Mouse (Mus musculus) c-Kit-negative CD71-positive TER-119-positive erythroid progenitor cells, embryonic 14.5 days (primary cell): ENCODE measurements around the gene Cdk13.

Source experiments
- DNase-seq: peaks from one replicate; pipeline ENCODE4 v3.0.0-alpha.2; 2013; ENCODE audit warnings: low read depth, low spot score

The Cdk13 gene

DNA sequence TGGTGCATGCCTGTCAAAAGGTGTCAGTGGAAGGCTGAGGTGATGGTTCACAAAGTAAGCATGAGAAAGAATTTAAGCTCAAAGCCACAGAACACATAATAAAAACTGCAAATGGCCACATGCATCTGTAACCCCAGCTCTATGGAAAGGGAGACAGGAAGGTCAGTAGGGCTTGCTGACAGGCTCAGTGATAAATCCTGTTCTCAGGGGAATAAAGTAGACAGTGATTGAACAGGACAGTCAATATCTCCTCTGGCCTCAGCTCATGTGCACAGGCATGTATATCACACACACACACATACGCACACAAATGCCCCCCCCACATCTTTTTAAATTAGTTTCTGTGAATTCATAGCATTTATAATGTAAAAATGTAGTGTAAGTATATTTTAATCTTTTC, 42.5 kb downstream of the Cdk13 start:
- DNase-seq, result no peak

DNA sequence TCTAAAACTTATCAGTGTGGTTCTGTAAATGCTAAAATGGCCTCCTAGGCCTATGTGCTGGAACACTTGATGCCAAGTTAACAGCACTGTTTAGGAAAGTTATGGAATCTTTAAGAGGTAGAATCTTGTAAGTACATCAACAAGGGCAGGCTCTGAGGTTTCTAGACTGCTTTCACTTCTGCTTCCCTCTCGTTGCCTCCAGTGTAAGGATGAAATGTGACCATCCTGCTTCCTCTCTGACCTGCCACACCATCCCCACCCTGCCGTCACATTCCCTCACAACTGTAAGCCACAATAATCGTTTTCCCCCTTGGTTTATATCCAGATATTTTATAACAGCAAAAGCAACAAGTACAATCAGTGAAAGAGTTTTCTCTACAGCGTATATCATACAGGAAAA, 49.9 kb downstream of the Cdk13 start:
- DNase-seq, result no peak

DNA sequence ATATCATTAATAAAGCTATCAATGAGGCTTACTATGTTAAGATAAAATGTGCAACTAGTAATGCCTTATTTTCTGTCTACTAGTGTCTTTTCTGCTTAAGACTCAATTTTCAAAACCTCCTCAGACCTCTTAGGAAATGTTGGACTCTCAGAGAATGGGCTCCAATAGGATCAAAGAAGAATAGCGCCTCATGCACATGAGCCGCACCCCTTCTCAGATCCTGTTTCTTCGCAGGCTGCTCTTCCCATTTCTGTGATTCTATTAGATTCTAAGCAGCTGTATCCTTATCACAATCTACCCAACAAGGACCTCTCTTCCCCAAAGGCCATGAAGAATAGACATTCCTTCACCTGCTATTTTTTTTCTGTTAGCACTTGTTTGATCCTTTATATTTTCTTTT, 76.1 kb downstream of the Cdk13 start:
- DNase-seq, result no peak

DNA sequence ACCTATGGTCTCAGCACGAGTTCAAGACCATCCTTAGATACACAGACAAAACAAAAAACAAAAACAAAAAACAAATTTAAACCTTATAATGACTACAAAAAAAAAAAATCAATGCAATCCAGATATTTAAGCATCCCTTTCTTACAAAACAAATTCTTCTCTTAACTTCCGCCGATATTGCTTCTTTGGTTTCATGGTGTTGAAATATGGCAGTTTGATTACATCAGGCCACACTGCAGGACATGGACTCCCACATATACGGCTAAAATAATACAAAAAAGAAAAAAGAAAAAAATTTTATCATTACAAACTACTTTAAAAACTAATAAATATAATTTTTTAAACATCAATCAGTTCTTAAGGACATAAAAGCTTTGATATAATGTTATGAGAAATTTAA, 77.0 kb downstream of the Cdk13 start:
- no peak for DNase-seq

DNA sequence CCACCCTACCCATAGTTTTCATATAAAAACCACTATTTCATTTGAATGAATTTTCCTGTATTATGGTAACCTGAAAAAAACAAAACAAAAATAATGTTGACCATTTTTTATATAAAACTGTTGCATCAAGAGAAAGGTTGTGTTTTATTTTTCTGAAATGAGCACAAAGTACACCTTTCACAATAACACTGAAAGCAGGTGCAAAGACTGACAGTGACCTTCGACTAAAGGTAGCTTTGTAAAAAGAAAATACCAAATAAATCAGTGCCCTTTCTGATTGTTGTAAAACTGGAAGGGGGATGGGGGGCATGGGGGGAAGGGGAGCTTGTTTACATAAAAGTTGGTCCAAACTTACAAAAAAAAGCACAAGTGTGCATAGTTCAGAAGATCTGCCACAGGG, 87.5 kb downstream of the Cdk13 start:
- DNase-seq, result no peak

DNA sequence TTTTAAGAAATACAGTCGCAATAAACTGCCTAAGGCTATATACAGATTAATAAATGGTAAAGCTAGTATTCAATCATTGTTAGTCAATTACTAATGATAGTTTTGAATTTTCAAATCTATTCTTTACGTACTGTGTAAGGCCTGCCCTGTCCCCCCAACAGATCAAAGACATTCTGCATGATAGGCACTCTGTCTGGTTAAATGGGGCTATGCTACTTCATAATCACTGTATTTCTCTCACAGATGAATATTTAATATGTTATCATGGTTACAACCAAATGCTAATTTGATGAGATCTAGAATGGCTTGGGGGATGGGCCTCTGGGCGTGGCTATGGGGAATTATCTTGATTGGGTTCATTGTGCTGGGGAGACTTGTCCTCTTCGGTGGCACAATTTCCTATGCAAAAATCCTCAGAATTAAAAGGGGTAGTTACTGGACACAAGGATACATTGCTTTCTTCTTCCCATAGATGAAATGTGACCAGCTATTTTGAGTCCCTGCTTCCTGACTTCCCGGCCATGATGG, 96.0 kb downstream of the Cdk13 start:
- no peak for DNase-seq

DNA sequence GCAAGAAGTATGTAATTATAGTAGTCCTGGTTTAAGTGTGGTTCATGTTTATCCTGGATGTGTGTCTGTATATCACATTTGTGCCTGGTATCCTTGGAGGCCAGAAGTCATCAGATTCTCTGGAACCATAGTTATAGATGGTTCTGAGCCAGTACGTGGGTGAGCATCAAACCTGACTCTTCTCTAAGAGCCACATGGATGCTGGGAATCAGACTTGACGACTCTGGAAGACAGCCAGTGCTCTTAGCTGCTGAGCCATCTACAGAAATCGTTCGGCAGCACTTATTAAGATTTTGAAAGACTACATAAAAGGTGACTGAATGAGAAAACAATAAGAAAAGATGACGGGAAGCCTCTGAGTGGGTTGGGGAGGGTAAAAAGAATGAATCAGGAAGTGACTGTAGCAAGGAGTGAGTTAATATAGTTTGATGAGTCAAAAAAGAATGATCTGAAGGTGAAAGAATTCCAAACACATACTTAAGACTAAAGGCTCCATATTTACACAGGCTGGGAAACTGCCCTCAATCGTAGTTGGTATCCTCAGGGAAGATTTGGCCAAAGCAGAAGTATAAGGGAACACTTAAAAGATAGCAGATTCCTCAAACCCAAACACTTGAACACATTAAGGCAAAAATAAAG, 99.6 kb downstream of the Cdk13 start:
- no peak for DNase-seq

DNA sequence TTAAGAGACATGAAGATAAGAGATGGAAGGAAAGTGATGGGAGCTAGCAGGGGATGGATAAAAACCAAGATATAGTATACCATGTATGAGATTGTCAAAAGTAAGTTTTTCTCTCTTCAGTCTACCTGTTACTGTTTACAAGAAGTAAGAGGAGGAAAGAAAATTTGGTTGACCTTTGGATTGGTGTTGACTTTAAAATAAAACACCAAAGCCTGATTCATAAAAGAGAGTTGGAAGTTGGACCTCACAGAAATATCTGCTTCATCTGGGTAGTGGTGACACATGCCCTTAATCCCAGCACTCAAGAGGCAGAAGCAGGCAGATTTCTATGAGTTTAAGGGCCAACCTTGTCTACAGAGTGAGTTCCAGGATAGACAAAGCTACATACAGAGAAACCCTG, 102.6 kb downstream of the Cdk13 start:
- DNase-seq, result no peak

DNA sequence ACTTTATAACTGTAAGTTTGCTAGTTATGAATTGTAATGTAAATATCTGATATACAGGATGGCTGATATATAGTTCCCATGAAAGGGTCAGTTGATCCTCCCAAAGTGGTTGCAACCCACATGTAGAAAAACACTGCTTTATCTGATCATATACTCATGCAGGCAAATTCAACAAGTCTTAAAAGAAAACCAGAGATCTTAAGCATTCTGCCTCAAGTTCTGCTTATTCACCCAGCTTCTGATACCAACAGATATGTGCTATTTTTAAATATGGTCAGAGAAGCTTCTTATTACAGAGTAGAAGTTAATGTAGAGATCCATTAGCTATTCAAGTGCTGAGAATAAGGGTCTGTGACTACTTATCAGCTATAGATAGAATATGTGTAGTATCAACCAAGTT, 103.6 kb downstream of the Cdk13 start:
- no peak for DNase-seq

DNA sequence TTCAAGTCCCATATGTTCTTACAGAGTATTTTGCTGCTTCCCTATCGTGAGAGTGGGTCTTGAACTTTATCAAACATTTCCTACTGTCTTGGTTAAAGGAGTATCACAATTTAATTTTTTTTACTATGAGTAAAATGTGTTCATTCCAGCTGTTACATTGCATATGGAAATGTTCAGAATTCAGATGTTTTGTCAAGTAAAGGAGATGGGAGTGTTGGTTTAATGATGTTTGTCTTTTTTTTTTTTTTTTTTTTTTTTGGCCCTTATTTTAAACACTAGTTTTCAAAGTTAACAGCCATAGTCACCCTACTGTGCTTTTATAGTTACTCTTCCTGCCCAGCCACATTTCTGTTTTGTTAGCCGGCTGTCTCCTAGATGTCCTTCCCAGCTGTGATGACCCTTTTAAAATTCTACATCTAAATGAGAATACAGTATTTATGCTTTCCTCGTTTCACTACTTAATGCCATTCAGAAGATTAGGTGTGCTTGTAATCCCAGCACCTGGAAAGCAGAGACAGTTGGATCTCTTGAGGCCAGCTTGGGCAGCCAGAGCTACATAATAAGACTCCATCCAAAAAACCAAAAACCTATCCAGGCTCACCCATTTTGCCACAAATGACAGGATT, 104.7 kb downstream of the Cdk13 start:
- no peak for DNase-seq

DNA sequence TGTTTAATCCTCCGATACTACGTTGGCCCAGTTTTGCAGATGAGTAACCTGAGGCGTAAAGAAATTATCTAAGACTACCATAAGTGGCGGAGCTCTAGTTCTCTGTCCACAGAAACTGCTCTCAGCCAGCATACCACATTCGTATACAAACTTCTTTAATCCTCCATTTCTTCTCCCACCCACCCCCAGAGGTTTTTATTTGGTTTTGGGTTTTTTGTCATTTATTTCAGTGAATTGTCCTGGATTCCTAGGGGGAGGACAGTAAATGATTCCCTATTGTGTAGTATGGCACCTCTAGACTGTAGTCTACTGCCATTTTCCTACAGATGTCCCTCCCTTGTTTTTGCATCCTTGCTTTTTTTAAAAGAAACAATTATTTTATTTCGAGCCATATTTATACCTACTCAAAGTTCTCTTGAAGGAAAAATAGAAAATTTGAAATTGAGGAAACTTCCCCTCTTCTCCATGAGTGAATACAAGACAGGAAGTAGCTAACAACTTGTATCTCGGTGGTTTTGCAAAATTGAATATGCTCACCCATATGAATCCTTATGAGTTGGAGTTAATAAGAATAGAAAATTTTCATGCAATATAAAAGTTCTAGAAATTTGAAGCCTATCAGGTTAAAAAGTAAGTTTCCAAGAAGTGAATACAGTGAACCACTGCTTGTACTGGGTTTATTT, 108.9 kb downstream of the Cdk13 start:
- peak; percentile 36 for DNase-seq

DNA sequence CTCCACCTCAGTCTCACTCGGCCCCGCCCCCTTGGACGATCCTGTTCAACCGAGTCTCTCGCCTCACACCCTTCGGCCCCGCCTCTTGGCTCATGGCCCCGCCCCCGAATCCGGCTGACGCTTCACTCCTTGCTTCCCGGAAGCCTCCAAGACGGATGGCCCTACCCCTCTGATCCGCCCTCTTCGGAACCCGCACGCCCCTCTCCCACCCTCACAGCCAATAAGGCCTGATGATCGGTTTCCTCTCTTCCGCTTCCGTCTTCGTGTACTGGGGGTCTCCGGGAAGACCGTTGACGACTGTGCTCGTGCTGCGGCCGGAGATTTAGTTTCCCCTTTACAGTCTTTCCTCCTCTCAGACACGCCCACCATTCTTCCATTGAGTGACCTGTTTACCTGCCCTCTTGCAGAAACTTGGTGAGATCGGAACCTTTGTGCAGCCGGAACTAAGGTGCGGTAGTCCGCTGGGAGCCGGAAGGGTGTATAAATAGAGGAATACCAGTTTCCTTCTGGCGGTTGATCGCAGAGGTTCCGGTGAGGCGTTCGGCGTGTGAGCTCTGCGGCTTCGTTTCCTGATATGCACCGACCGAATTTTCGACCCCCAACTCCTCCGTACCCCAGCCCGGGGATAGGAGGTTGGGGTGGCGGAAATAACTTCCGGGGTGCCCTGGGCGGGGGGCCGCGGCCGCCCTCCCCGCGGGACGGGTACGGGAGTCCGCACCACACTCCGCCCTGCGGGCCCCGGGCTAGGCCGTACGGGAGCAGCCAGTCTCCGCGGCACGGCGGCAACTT, 109.8 kb downstream of the Cdk13 start, which contains the start of the genes Mplkip and Sugct:
Gene Mplkip (plus strand): TSS at position 282 of the 789 bp plus-strand sequence.
Gene Sugct (minus strand): TSS at position 643 of the 789 bp plus-strand sequence.
- DNase-seq, result peak; percentile 100

DNA sequence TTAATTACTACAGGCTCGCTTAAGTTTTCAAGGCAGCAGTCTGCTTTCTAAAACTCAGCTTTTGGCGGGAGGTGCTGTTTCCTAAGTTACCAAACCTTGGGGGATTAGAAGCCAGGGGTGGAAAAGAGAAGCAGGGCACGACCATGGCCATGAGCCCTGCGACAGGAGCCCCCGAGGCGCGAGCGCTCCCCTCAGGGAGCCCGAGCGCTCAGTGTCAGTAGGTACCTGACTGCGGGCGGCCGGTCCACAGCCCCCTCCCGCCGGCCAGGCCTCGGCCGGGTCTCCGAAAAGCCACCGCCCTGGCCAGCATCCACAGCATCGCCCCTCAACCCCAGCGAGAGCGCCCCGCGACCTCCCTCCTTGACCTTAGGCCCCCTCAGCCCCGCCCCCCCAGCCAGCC, 110.5 kb downstream of the Cdk13 start:
- peak; percentile 26 for DNase-seq

DNA sequence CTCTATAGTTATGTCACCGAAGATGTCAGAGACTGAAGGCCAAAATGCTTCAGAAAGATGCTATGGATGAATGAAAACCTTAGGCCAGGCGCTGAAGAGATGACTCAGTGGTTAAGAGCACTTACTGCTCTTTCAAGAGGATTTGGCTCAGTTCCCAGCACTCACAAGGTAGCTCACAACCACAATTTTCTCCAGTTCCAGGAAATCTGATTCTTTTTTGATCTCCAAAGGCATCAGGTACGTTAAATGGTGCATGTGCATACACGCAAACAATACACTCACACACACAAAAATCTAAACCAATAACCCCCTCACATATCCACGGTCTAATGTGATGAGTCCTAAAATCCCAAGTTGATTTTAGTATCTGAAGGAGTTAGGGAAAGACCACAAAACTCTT, 111.1 kb downstream of the Cdk13 start:
- peak; percentile 3 for DNase-seq

DNA sequence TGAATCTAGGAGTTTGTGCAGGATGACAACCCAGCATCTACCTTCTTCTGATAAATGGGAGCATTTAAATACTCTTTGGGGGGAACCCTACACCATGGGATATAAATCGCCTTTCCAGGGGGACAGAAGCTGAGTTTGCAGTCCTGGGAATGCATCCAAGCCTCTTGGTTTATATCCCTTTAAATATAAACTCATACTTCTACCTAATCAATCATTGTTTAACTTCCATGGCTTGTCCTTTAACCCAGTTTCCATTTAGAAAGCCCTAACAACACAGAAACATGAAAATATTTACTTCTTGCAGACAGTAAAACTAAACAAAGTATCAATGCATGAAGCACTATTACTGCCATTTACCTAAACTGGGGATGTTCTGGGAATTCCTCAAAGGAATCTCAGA, 113.5 kb downstream of the Cdk13 start:
- no peak for DNase-seq

DNA sequence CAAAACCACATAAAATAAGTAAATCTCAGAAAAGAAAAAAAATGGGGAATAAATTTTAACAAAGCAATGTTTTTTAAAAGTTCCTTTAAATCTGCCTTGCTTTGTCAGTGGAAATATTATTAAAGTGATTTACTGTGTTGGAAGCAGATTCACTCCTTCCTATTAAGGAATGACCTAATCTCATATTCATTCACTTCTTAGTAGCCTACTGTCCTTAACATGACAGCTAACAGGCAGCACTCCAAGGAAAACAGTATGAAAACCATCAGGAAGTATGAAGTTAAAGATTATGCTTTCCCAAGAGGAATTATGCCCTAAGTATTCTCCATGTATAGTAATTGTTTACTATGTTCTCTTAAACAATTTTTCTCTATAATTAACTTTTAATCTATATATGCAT, 114.2 kb downstream of the Cdk13 start:
- DNase-seq, result no peak

DNA sequence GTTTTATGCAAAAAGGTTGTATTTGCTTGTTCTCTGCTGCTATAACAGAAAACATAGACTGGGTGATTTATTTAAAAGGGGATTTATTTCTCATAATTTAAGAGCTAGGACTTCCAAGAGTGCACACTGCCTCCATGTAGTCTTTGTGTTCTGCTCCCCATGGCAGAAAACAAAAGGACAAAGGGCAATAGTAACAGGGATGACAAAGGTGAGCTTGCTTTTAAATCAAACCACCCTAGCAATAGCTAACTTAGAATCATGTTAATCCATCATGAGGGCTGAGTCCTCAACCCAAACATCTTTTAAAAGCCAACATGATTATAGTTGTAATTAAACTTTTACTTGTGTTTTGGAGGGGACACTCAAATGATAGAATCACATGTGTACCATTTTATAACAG, 115.4 kb downstream of the Cdk13 start:
- DNase-seq, result no peak

DNA sequence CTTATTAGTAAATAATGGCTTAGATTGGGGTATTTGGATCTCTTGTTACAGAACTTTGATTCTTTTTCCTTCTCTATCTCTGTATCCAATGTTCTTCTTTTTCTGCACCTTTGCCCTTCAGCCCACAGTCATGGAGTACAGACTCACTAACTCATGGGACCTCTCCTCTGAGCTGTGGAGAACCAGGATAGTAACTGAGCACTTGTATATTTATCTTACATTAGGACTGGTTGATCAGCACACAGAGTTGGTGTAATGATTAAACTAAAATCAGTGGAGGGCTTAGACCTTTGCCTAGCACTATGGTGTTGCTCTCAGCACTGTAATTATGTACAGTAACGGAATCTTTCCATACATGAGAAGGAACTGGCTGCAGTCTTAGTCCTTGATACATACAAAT, 133.8 kb downstream of the Cdk13 start:
- DNase-seq, result no peak

DNA sequence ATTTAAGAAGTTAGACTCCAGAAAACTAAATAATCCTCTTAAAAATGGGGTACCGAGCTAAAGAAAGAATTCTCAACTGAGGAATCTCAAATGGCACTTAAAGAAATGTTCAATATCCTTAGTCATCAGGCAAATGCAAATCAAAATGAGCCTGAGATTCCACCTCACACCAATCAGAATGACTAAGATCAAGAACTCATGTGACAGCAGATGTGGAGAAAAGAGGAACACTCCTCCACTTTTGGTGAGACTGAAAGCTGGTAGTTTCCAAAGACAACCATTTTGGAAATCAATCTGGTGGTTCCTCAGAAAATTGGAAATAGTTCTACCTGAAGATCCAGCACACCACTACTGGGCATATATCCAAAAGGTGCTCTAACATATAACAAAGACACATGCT, 137.5 kb downstream of the Cdk13 start:
- DNase-seq, result no peak
